ENCODE assay signal across 8 mouse cellular contexts in the genomic region with DNA sequence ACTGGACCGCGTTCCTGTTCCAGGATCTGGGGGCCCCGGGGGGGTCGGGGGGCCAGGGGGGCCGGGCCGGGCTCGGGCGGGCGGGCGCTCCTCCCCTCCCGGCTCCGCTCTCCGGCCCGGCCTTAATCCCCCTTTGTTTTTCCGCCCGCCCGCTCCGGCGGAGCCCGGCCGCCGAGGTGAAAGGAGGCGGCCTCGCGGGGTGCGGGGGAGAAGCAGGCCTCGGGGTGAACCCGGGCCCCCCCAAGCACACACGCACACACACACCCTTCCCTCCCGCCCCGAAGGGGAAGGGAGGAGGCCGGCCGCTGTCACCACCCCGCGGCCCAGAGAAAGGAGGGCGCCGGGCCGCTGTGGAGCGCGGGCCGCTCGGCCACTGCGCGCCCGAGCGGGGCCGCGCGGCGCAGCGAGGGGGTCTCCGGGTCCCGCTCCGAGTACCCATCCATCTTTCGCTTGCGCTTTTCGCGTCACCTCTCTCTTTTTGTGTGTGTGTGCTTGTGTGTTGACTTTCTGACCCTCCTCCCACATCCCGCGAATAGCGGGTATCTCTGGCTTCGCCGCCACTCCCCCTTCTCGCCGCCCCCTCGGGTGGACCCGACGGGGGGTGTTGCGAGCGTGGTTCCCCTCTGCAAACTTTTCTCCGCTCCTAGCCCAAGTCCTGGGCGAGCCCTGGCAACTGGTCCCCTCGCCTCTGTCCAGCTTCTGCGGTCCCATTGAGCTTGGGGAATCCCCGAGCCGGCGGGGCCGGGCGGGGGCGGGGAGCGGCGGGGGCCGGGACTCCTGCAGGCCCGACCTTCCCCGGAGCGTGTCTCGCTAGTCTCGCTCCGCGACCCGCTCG. TPM values are rescaled to one million over a fixed set of nuclear protein-coding genes. Genes with fewer than 3 reads are reported as not detected.
A peak's percentile ranks its signal among the peaks of the same experiment; 100 is the strongest.
DNase-seq lines count a peak whose midpoint lies in the region; ATAC-seq and TF ChIP-seq lines count a peak whose summit lies in the region.

No protein-coding gene starts in this region.

- H3K79me2 ChIP-seq in liver, adult 2 months (ENCODE audit: control insufficient read depth, insufficient read depth, low read length), result peaks cover 23% of the 10 kb centered on the region

- peak overlapping the region; percentile 80 for H3K4me2 ChIP-seq in intestine, embryonic 15.5 days (replicated peaks)
- H3K4me2 ChIP-seq in midbrain, postnatal 0 days (ENCODE audit: low read depth, low read length, poor library complexity, severe bottlenecking), result peak overlapping the region; percentile 96

- no peak for TF ChIP-seq CTCF in liver, adult 2 months (IDR thresholded peaks at IDR 0.05; ENCODE audit: low read depth, low read length)
- TF ChIP-seq CTCF in midbrain, postnatal 0 days (IDR thresholded peaks at IDR 0.05), result no peak

- peaks cover 1% of the 10 kb centered on the region; the same call in 1 of the 2 replicates for H3K36me3 ChIP-seq in intestine, embryonic 15.5 days
- peaks cover 2% of the 10 kb centered on the region for H3K36me3 ChIP-seq in liver, adult 2 months (ENCODE audit: control insufficient read depth, insufficient read depth, low read length)
- no peaks in the 10 kb centered on the region for H3K36me3 ChIP-seq in midbrain, postnatal 0 days (ENCODE audit: insufficient read depth, low read length)

- no peaks in the 10 kb centered on the region for H3K9me3 ChIP-seq in intestine, embryonic 15.5 days
- no peaks in the 10 kb centered on the region for H3K9me3 ChIP-seq in midbrain, postnatal 0 days (ENCODE audit: low read length)

- H3K27ac ChIP-seq in intestine, embryonic 15.5 days, result peak overlapping the region; percentile 96
- H3K27ac ChIP-seq in liver, adult 2 months (replicated peaks; ENCODE audit: insufficient read depth, low read depth, low read length), result peak overlapping the region; percentile 78
- H3K27ac ChIP-seq in midbrain, postnatal 0 days (ENCODE audit: low read depth, low read length), result peak overlapping the region; percentile 94

- peak; percentile 22; the same call in 1 of the 2 replicates for ATAC-seq in common myeloid progenitor, adult 5-6 weeks (replicated peaks; ENCODE audit: low read depth, poor library complexity, severe bottlenecking)
- ATAC-seq in intestine, embryonic 15.5 days, result peak; percentile 82
- ATAC-seq in midbrain, postnatal 0 days (ENCODE audit: low FRiP score), result peak; percentile 77

- peak overlapping the region; percentile 96 for H3K4me3 ChIP-seq in intestine, embryonic 15.5 days (replicated peaks)
- peak overlapping the region; percentile 90 for H3K4me3 ChIP-seq in liver, adult 2 months (ENCODE audit: insufficient read depth, low read depth, low read length)
- H3K4me3 ChIP-seq in midbrain, postnatal 0 days (ENCODE audit: low read depth, low read length), result peak overlapping the region; percentile 60

- no peak for TF ChIP-seq POLR2A in liver, adult 2 months (IDR thresholded peaks at IDR 0.05; ENCODE audit: extremely low read depth, insufficient read depth, low read length)

- peaks cover 23% of the 10 kb centered on the region for H3K4me1 ChIP-seq in intestine, embryonic 15.5 days (replicated peaks)
- H3K4me1 ChIP-seq in liver, adult 2 months (ENCODE audit: control insufficient read depth, insufficient read depth, low read length), result peaks cover 4% of the 10 kb centered on the region; the same call in 1 of the 2 replicates
- peaks cover 7% of the 10 kb centered on the region; the same call in 1 of the 2 replicates for H3K4me1 ChIP-seq in midbrain, postnatal 0 days (ENCODE audit: insufficient read depth, low read length)

- no peaks in the 10 kb centered on the region for H3K27me3 ChIP-seq in intestine, embryonic 15.5 days (replicated peaks)
- H3K27me3 ChIP-seq in liver, adult 2 months (ENCODE audit: control insufficient read depth, insufficient read depth, low read length), result no peaks in the 10 kb centered on the region
- no peaks in the 10 kb centered on the region for H3K27me3 ChIP-seq in midbrain, postnatal 0 days (ENCODE audit: insufficient read depth, low read length)

- peak; percentile 37 to 54 for DNase-seq in frontal cortex, postnatal 10 days (ENCODE audit: low spot score in 2 of 2)
- no peak for DNase-seq in frontal cortex, postnatal 25 days (ENCODE audit: low spot score in 2 of 2)
- peak; percentile 73 to 75 for DNase-seq in gastrocnemius, postnatal 36 days
- DNase-seq in liver, adult 2 months (ENCODE audit: extremely low read depth, low read depth, low spot score), result peak; percentile 21
- DNase-seq in midbrain, postnatal 0 days (ENCODE audit: low spot score), result peak; percentile 34
- DNase-seq in spleen, postnatal 14 days (ENCODE audit: low spot score in 2 of 2), result peak; percentile 40 to 51

- peak overlapping the region; percentile 94 for H3K9ac ChIP-seq in intestine, embryonic 15.5 days
- H3K9ac ChIP-seq in liver, adult 2 months (ENCODE audit: low read depth, low read length), result peak overlapping the region; percentile 92
- H3K9ac ChIP-seq in midbrain, postnatal 0 days (replicated peaks; ENCODE audit: low read length, poor library complexity, severe bottlenecking), result peak overlapping the region; percentile 96

- 1% methylated on average over 80 of the region's 92 CpGs for WGBS in intestine, embryonic 15.5 days
- WGBS in liver, adult 2 months, result under 1% methylated on average over 82 of the region's 92 CpGs
- under 1% methylated on average over 69 of the region's 92 CpGs for WGBS in midbrain, postnatal 0 days

- intact Hi-C loops in gastrocnemius, postnatal 36 days (cut with DNase I), result loop anchor here (2.0 kb wide), 1 partner anchor 88 kb away; no protein-coding TSS in a partner anchor

RNA-seq across cellular contexts. Expression of a gene that starts 0.5 kb away (rescaled TPM):
- 33.8 and 42.6 TPM in 2 replicates for total RNA-seq in common myeloid progenitor, adult 5-6 weeks (2017)
- 10 to 100 TPM; 50.0 to 71.2 TPM for total RNA-seq in gastrocnemius, postnatal 36 days (2021)
- polyA plus RNA-seq in intestine, embryonic 15.5 days (2015; fragmentation: Nextera tagmentation; extraction: Ambion mirVana), result 30.4 and 32.4 TPM in 2 replicates
- 5.8 and 6.6 TPM in 2 replicates for total RNA-seq in liver, adult 2 months (2014; rRNA removed)
- polyA plus RNA-seq in liver, adult 2 months (2012; rRNA removed), result 3.6 and 3.8 TPM in 2 replicates
- 31.4 and 40.6 TPM in 2 replicates for total RNA-seq in midbrain, postnatal 0 days (2014; rRNA removed)
- polyA plus RNA-seq in midbrain, postnatal 0 days (2015; fragmentation: Nextera tagmentation; extraction: Ambion mirVana), result 29.7 and 30.9 TPM in 2 replicates

RNA-seq across cellular contexts. Expression of a gene that starts 21.5 kb away (rescaled TPM):
- total RNA-seq in common myeloid progenitor, adult 5-6 weeks (2017), result 612 and 668 TPM in 2 replicates
- total RNA-seq in gastrocnemius, postnatal 36 days (2021), result 10 to 100 TPM; 54.4 to 60.2 TPM
- 237 and 244 TPM in 2 replicates for polyA plus RNA-seq in intestine, embryonic 15.5 days (2015; fragmentation: Nextera tagmentation; extraction: Ambion mirVana)
- total RNA-seq in liver, adult 2 months (2014; rRNA removed), result 72.0 and 84.0 TPM in 2 replicates
- 33.4 and 44.1 TPM in 2 replicates for polyA plus RNA-seq in liver, adult 2 months (2012; rRNA removed)
- total RNA-seq in midbrain, postnatal 0 days (2014; rRNA removed), result 280 and 374 TPM in 2 replicates
- polyA plus RNA-seq in midbrain, postnatal 0 days (2015; fragmentation: Nextera tagmentation; extraction: Ambion mirVana), result 111 and 125 TPM in 2 replicates

RNA-seq across cellular contexts. Expression of a gene that starts 29.2 kb away (rescaled TPM):
- 3.3 and 4.2 TPM in 2 replicates for total RNA-seq in common myeloid progenitor, adult 5-6 weeks (2017)
- 10 to 100 TPM; 80.3 to 96.9 TPM for total RNA-seq in gastrocnemius, postnatal 36 days (2021)
- polyA plus RNA-seq in intestine, embryonic 15.5 days (2015; fragmentation: Nextera tagmentation; extraction: Ambion mirVana), result 14.2 and 17.6 TPM in 2 replicates
- 0.87 and 1.5 TPM in 2 replicates for total RNA-seq in liver, adult 2 months (2014; rRNA removed)
- polyA plus RNA-seq in liver, adult 2 months (2012; rRNA removed), result 1.1 and 1.7 TPM in 2 replicates
- total RNA-seq in midbrain, postnatal 0 days (2014; rRNA removed), result 38.8 and 40.2 TPM in 2 replicates
- polyA plus RNA-seq in midbrain, postnatal 0 days (2015; fragmentation: Nextera tagmentation; extraction: Ambion mirVana), result 32.7 and 37.5 TPM in 2 replicates

Comparison
In these comparisons a context has a peak if more than half of its experiments do, and no peak if none do; other contexts are left out.
1. DNase-seq: peak in frontal cortex, postnatal 10 days (2 of 2), gastrocnemius, postnatal 36 days (2 of 2), liver, adult 2 months (single experiment), midbrain, postnatal 0 days (single experiment) and spleen, postnatal 14 days (2 of 2); none in frontal cortex, postnatal 25 days (0 of 2).
2. ATAC-seq: peak in every context shown above with its lines; median percentile 82 in intestine, embryonic 15.5 days; 77 in midbrain, postnatal 0 days; 22 in common myeloid progenitor, adult 5-6 weeks.
3. Peak in every context shown above with its lines, with median percentiles within 50 percentile points of each other: H3K27ac ChIP-seq, H3K4me3 ChIP-seq and H3K9ac ChIP-seq.